Mouse (Mus musculus) lung, postnatal 0 days (tissue): ENCODE data around the gene Atg2a.

Experiments
- CTCF ChIP-seq: IDR thresholded peaks from 2 replicates; pipeline ENCODE4 v1.5.1; 2016; ENCODE audit warnings: antibody characterized with exemption, mild to moderate bottlenecking
- EP300 ChIP-seq: IDR thresholded peaks from 2 replicates; pipeline ENCODE4 v1.6.1; 2016; ENCODE audit warnings: antibody characterized with exemption, mild to moderate bottlenecking, control low read depth

- TF ChIP-seq CTCF (peak; percentile 90), EP300 (no peak)
These were observed 65.1 kb downstream of the Atg2a start for GRCm38 (mm10) chr19:6306586-6306985.
